Mouse (Mus musculus) heart, adult 2 months (tissue): ENCODE results near the gene Mybphl.

Source experiments
- CTCF ChIP-seq: fragments of 200-600 bp; IDR thresholded peaks from 2 replicates; pipeline ENCODE4 v1.8.1; 2022; ENCODE audit warnings: antibody characterized with exemption, mild to moderate bottlenecking, moderate library complexity
- EP300 ChIP-seq: fragments of 200-500 bp; IDR thresholded peaks from 2 replicates; pipeline ENCODE4 v1.6.1; 2011; ENCODE audit warnings: low read depth, low read length, control low read depth; ENCODE audit not compliant: insufficient read depth
- POLR2A ChIP-seq: fragments of 200-500 bp; IDR thresholded peaks from 2 replicates; pipeline ENCODE4 v1.6.1; 2011; ENCODE audit warnings: mild to moderate bottlenecking, low read depth, low read length, control low read depth; ENCODE audit not compliant: insufficient read depth

DNA sequence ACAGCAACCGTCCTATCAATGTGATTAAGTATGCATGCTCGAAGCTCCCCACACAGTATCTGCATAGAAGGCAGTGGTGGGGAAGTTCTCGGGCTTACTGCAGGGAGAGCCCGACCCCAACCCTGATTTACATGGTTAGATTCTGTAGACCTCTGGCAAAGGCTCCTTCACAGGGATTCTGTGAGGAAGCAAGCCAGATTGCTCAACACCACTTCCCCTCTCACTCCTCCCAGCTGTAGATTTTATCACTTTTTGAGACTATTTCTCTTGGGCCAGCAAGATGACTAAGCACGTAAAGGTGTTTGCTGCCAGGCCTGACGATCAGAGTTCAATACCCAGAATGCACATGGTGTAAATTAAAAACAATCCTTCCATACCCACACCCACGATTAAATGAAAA, 18.9 kb upstream of the Mybphl start:
- TF ChIP-seq CTCF (no peak), POLR2A (no peak), EP300 (no peak)
